Mouse (Mus musculus) neural tube, embryonic 11.5 days (tissue): ENCODE results near the gene Arhgap9. TPM values are rescaled to one million over a fixed set of nuclear protein-coding genes. Genes with fewer than 3 reads are reported as not detected.

ENCODE experiments used
- ATAC-seq: fragments of 200-750 bp; cut with Nextera tagmentation; 2 replicates; pipeline ENCODE4 v1.8.0; 2017; ENCODE audit warnings: moderate number of reproducible peaks, mild to moderate bottlenecking, moderate TSS enrichment, moderate library complexity; ENCODE audit not compliant: insufficient read depth, low FRiP score, low TSS enrichment
- DNase-seq: peaks from one replicate; pipeline ENCODE4 v3.0.0-alpha.2; 2015; ENCODE audit warnings: low spot score
- H3K27ac ChIP-seq: fragments of 300-500 bp; sonication (generic); 2 replicates; pipeline ENCODE4 v1.5.1; 2014; ENCODE audit warnings: low read depth, mild to moderate bottlenecking, low read length
- H3K27me3 ChIP-seq: fragments of 300-500 bp; sonication (generic); 2 replicates; pipeline ENCODE4 v1.6.1; 2014; ENCODE audit warnings: mild to moderate bottlenecking, low read length, mixed read lengths; ENCODE audit not compliant: control insufficient read depth, insufficient read depth
- H3K36me3 ChIP-seq: fragments of 300-500 bp; sonication (generic); 2 replicates; pipeline ENCODE4 v1.6.1; 2014; ENCODE audit warnings: mild to moderate bottlenecking, low read length, moderate library complexity, mixed read lengths; ENCODE audit not compliant: control insufficient read depth, insufficient read depth
- H3K4me1 ChIP-seq: fragments of 300-500 bp; sonication (generic); 2 replicates; pipeline ENCODE4 v1.6.1; 2014; ENCODE audit warnings: low read length, mixed read lengths; ENCODE audit not compliant: control insufficient read depth, insufficient read depth
- H3K4me2 ChIP-seq: fragments of 300-500 bp; sonication (generic); 2 replicates; pipeline ENCODE4 v1.6.1; 2014; ENCODE audit warnings: low read depth, mild to moderate bottlenecking, moderate library complexity
- H3K4me3 ChIP-seq: fragments of 300-500 bp; sonication (generic); 2 replicates; pipeline ENCODE4 v1.5.1; 2014; ENCODE audit warnings: low read depth, low read length
- H3K9ac ChIP-seq: fragments of 300-500 bp; sonication (generic); 2 replicates; pipeline ENCODE4 v1.6.1; 2014; ENCODE audit warnings: mild to moderate bottlenecking, low read length
- H3K9me3 ChIP-seq: fragments of 300-500 bp; sonication (generic); 2 replicates; pipeline ENCODE4 v1.6.1; 2016; ENCODE audit warnings: low read length; ENCODE audit not compliant: control insufficient read depth
- WGBS: fragments of 180-500 bp; shearing (Covaris S2); extraction: QIAGEN DNeasy Blood & Tissue Kit; methylation state at CpG from one replicate; pipeline ENCODE4 v1.1.7; 2014; 5-methylcytosine and 5-hydroxymethylcytosine counted together
- polyA plus RNA-seq: library from polyadenylated mRNA; unstranded; fragments of >200 nt; fragmentation: Nextera tagmentation; extraction: Ambion mirVana; gene quantifications from 2 replicates; pipeline ENCODE4 v1.2.1, GENCODE M21; 2014

Arhgap9 gene
- polyA plus RNA-seq, 1 experiment from 2014 or later = 1.1 TPM

DNA sequence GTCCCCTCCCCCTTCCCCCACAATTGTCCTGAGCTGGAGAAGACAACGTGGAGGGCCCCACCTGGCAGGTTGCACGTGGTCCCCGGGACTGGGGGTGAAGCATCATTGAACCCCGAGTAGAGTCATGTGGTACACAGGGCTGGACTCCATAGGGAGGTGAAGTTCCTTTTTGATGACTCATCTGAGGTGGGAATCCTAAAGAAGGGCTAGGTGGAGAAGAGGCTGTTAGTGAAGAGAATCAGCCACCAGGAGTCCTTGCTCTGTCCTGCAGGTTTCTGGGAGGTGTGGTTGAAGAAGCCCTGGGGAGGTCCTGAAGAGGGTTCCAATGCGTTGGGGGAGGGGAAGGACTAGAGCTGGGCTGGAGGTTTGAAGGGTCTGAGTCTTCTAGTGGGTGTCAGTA is 15.2 kb downstream of the Arhgap9 start:
- Histone ChIP-seq H3K27ac (no peak overlapping the region), H3K4me1 (peaks cover 21% of the 10 kb centered on the region), H3K9me3 (no peaks in the 10 kb centered on the region), H3K4me2 (no peak overlapping the region), H3K36me3 (peaks cover 6% of the 10 kb centered on the region), H3K9ac (no peak overlapping the region), H3K4me3 (no peak overlapping the region), H3K27me3 (peaks cover 19% of the 10 kb centered on the region)
- WGBS = 77% methylated on average over 5 of the region's 5 CpGs
- DNase-seq (no peak), ATAC-seq (no peak)

DNA sequence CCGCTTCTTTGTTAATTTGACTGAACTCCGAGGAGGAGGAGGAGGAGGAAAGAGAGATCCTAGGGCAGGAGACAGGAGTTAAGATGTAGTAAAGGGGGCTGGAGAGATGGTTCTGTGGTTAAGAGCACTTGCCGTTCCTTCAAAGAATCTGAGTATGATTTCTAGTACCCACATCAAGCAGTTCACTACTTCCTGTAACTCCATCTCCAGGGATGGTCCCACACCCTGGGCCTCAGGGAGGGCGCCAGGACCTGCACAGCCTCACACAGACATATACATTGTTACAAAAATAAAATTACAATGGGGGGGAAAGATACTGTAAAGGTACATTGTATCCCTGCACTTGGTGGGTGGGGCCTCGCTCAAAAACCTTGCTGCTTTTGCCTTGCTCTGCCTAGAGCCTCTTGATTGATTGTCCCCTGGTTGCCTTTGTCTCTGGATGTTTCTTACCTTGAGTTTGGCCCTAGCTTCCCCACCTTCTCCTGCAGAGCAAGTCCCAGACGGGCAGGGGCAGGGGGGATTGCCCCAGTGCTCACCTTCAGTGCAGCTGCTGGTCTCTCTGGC is 15.9 kb downstream of the Arhgap9 start:
- peaks cover 19% of the 10 kb centered on the region for H3K27me3 ChIP-seq
- H3K27ac ChIP-seq = no peak overlapping the region
- no peaks in the 10 kb centered on the region for H3K9me3 ChIP-seq
- 88% methylated on average over 6 of the region's 6 CpGs for WGBS
- no peak overlapping the region for H3K4me2 ChIP-seq
- peaks cover 2% of the 10 kb centered on the region; the same call in 1 of the 2 replicates for H3K36me3 ChIP-seq
- H3K4me1 ChIP-seq = peaks cover 21% of the 10 kb centered on the region
- ATAC-seq (no peak), DNase-seq (no peak)
- no peak overlapping the region for H3K4me3 ChIP-seq
- H3K9ac ChIP-seq = no peak overlapping the region

DNA sequence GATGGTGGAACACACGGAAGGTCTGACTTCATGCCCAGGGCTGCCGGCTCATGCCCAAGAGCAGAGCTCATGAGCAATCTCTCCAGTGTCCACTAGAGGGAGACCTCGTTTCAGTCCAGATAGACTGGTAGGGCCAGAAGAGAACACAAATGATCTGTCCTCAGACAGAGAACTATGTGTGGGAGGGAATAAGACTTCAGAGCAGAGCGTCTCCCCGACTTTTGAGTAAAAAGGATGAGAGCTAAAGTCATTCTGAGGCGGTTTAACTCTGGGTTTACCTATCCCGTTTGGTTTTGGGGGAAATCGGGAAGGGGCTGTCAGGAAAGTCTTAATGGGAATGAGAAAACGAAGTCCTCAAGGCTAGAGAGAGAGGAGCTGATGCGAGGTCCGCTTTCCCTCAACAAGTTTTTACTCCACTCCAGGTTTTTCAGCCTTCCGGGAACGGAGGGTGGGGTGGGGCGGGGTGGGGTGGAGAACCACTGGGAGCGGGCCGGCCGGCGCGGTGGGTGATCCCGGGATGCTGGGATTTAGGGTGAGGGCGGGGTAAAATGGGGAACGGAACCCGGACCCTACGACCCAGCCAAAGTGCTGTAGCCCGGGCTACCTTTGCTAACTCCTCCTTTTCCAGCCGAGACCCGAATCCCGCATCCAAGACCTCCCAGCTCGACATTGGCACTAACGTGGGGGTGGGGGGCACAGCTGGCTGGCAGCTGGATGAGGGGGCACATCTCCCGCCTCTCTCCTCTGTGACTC is 17.3 kb downstream of the Arhgap9 start:
- WGBS = under 1% methylated on average over 26 of the region's 31 CpGs
- peak; percentile 84 for DNase-seq
- Histone ChIP-seq H3K36me3 (no peaks in the 10 kb centered on the region; the same call in 1 of the 2 replicates), H3K4me2 (peak overlapping the region; percentile 75), H3K27me3 (peaks cover 19% of the 10 kb centered on the region), H3K4me1 (peaks cover 21% of the 10 kb centered on the region), H3K9ac (peak overlapping the region; percentile 12; the same call in 1 of the 2 replicates), H3K27ac (peak overlapping the region; percentile 58), H3K4me3 (peak overlapping the region; percentile 39), H3K9me3 (no peaks in the 10 kb centered on the region)
- ATAC-seq = peak; percentile 69

DNA sequence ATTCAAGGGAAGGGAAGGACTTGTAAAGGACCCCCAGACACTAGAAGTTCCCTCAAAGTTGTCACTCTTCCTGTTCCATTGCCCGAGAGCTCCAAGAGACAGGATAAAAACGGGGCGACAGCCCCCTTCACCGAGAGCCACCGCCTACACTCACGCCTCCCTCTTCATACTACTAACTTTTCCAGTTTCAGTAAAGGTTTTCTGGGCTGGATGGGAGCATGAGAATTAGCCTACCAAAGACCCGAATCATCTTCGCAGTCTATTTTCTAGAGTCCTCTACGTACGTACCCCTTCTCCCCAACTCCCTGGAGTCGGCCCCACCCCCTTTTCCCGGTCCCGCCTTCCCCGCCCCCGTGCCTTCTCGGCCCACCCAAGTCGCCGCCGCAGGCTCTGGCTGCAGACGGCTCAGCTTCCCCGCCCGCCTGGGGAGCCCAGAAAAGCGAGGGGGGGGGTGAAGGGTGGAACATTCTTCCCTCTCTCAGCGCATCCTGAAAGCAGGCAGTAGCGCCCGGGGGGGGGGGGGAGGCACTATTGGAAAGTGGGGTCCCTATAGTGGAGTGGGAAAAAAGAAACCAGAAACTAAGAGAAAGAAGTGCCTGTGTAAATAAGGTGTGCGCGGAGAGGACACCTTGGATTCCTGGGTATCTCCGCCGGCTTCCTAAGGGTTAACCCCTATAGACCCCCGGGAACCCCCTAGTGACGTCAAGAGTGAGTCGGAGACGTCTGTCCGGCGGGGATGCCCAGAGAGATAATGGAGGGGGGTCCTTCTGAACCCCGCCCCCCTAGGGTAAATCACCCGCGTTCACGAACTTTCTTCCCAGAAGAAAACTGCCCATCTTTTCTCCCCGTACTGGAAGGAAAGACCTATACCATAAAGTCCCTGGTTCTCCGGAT is 18.2 kb downstream of the Arhgap9 start:
- under 1% methylated on average over 39 of the region's 42 CpGs for WGBS
- Histone ChIP-seq H3K4me2 (peak overlapping the region; percentile 75), H3K36me3 (no peaks in the 10 kb centered on the region), H3K9ac (peak overlapping the region; percentile 12; the same call in 1 of the 2 replicates), H3K9me3 (0 out of 2 replicates have a peak, but pooled peaks cover 2% of the 10 kb centered on the region), H3K27ac (peak overlapping the region; percentile 58), H3K4me1 (peaks cover 21% of the 10 kb centered on the region), H3K4me3 (peak overlapping the region; percentile 39), H3K27me3 (peaks cover 19% of the 10 kb centered on the region)
- ATAC-seq = peak; percentile 53; the same call in 1 of the 2 replicates
- DNase-seq = peak; percentile 81

DNA sequence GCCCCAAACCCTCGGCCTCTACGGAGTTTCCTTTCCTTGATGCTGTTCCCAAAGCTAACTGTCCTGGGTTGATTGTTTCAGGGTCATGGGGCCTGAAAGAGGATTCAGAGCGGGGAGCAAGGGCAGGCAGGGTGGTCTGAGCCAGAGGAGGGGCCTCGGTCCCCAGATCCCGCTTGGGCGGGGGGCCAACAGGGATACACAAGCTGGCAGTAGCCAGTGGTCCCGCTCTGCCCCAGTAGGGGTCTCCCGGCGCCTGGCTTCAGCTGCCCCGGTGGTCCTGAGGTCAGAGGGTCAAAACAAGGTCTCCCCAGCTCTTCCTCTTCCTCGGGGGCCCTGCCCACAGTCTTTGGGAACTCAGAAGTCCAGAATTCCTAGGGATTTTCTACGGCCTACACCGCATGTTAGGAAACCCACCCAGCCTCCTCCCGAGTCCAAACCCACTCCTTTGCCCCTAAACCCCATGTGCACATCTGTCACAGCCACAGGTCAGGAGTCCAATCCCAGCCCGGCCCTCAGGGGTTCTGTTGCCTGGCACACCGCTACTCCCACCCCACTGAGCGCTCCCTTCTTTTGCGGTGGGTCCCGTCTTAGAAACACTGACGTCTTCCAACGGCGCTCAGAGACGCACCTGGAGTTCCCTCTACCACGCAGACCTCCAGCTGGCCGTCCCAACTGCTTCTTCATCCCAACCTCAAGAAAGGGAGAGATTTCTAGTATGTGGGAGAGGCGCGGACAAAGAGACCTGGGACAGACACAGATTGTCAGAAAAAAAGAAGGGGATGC is 19.0 kb downstream of the Arhgap9 start:
- Histone ChIP-seq H3K4me3 (peak overlapping the region; percentile 39), H3K9me3 (0 out of 2 replicates have a peak, but pooled peaks cover 3% of the 10 kb centered on the region), H3K9ac (peak overlapping the region; percentile 9; the same call in 1 of the 2 replicates), H3K36me3 (no peaks in the 10 kb centered on the region), H3K27ac (0 out of 2 replicates have a peak overlapping the region, but pooled peaks have one; percentile 44), H3K27me3 (peaks cover 19% of the 10 kb centered on the region), H3K4me2 (peak overlapping the region; percentile 75), H3K4me1 (peaks cover 21% of the 10 kb centered on the region)
- under 1% methylated on average over 27 of the region's 27 CpGs for WGBS
- DNase-seq (peak; percentile 61), ATAC-seq (no peak)

DNA sequence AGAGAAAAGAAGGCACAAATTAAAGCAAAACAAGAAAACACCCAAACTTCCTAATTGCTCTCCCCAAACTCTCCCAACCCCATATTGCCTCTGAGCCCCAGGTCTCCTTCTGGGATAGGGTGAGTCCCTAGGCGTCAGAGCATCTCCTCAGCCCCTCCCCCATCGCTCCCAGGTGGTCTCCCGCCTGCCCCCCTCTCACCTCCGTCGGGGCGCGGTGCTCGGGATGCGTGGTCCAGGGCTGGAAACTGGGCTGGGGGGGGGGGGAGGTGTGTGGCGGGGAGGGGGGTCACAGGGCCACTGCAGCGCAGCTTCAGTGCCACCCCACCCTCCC is 19.6 kb downstream of the Arhgap9 start:
- Histone ChIP-seq H3K36me3 (no peaks in the 10 kb centered on the region), H3K27me3 (peaks cover 19% of the 10 kb centered on the region), H3K4me2 (peak overlapping the region; percentile 75), H3K27ac (no peak overlapping the region), H3K4me3 (peak overlapping the region; percentile 39), H3K9ac (peak overlapping the region; percentile 38), H3K4me1 (peaks cover 21% of the 10 kb centered on the region), H3K9me3 (0 out of 2 replicates have a peak, but pooled peaks cover 3% of the 10 kb centered on the region)
- 0% methylated on average over 7 of the region's 11 CpGs for WGBS
- ATAC-seq = no peak
- peak; percentile 35 for DNase-seq

DNA sequence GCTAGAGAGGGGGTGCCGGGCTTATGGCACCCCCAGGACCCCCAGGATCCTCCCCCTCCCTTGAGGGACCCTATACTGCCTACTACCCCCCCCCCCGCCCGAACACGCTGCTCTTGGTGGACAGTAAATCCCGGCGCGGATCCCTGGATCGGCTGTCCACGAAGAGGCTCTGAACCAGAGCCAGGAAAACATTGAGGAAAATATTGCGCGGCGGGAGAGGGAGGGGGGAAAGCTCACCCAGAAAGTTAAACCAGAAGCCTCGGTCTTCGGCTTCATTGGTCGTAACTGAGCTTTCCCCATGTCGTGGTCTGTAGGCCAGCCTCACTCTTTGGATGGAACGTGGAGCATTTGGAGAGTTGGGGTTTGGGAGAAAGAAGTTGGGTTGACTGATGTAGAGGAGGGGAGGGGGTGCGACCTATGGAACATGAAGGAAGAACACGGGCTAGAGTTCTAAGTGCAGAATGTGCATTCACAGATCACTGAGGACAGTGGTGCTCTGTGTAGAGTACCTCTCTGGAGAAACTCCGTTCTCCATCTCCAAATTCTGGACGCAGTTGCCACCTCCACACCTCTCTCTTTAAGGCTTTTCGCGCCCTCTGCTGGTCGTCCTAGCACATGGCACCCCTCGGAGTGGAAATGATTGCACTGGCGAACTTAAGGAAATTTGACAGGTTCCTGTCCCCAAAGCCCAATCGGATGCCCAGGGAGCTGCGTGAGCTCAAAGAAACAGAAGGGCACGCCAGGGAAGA is 20.3 kb downstream of the Arhgap9 start, which contains the start of gene Gli1:
Gene Gli1, minus strand, starts transcription at position 84 of the 749 bp plus-strand sequence.
- DNase-seq (peak; percentile 89), ATAC-seq (0 out of 2 replicates have a peak, but pooled peaks have one; percentile 38)
- Histone ChIP-seq H3K4me1 (peaks cover 21% of the 10 kb centered on the region), H3K36me3 (no peaks in the 10 kb centered on the region), H3K4me3 (peak within 1 kb of the TSS; percentile 39), H3K9me3 (0 out of 2 replicates have a peak, but pooled peaks cover 3% of the 10 kb centered on the region), H3K27me3 (peaks cover 19% of the 10 kb centered on the region), H3K9ac (peak within 1 kb of the TSS; percentile 38), H3K27ac (0 out of 2 replicates have a peak within 1 kb of the TSS, but pooled peaks have one; percentile 44), H3K4me2 (peak within 1 kb of the TSS; percentile 75)
- WGBS = 0% methylated on average over 29 of the region's 29 CpGs
